Mouse (Mus musculus): Measurements from ENCODE around the gene Wwox.

Gene Wwox

DNA sequence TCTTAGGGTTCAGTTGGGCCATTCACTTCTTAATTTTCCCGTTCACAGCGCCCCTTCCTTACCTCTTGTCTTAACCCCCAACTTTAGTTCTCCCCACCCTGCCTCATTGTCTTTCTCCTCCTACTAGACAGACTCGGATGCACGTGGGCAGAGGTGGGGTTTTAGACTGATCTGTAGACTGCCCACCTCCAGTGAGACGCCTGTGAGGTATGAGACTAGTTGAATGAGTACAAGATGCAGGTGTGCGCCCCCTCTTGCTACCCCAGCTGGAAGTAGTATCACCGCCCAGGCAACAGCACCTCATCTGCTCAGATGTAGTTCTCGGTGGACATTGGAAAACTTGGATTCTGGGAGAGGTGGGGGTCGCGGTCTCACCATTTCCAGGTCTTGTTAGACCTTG is 437.8 kb downstream of the Wwox start:
- DNase-seq = no peak

DNA sequence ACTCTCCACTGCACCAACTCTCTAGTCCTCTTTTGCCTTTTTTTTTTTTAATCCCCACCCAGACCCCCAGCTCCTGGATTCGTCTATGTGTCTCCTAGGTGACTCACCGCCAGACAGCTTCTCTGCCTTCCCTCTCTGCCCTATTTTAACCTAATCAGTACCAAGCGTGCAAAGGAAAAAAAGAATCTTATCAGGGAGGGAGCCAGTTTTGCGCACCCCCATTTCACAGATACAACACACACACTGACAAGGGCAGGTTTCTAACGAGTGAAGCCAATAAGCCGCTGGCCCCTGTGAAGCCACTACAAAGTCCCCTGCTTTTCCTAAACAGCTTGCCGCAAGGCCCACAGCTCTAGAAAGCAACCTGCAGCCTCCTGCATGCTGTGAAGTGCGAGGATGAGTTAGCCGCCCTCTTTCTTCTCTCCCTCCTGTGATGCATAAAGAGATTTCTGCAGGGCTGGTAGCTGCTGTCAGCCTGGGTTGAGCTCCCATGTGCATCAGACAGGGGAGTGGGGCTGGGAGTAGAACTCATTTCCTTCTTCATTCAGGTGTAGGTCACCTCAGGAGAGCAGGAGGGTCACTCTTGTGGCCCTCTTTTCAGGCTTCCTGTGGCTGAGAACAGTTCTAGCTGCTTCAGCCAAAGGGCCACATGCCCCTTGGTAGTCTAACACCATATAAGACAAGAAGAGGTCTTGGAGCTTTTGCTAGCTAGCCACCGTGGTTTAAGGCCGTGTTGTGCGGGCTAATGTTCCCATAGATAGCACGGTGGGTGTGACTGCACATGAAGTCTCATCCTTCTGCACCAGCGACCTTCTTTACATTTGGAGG is 439.2 kb downstream of the Wwox start:
- DNase-seq = no peak

DNA sequence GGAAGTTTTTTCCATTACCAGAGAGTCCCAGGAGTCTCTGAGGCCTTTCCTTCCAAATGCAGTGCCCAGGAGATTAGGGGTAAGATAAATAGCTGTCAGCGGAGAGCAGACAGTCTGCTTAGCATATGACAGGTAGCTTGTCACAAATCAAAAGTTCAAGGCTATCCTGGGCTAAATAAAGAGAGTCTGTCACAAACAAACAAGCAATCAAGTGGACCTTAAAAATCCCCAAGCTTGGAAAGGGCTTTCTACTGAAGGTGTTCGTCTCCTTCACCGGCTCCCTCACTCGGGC is 439.8 kb downstream of the Wwox start:
- no peak for DNase-seq

DNA sequence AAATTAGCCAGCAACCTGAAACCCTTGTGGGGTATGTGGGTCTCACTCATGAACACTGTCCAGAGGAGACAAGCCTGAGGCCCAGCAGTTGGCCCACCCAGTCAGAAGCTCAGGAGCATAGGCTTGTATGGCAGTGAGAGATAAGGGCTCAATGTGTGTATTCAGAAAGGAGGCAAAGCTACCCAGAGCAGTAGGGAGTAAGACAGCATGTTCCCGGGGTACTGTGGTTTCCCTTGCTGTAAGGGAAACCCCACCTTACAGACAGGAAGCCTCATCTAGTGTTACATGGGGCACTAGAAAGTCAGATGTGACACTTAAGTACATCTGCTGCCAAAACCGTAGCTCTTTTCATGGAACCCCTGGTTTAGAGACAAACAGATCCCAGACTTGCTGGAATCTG is 440.2 kb downstream of the Wwox start:
- no peak for DNase-seq

DNA sequence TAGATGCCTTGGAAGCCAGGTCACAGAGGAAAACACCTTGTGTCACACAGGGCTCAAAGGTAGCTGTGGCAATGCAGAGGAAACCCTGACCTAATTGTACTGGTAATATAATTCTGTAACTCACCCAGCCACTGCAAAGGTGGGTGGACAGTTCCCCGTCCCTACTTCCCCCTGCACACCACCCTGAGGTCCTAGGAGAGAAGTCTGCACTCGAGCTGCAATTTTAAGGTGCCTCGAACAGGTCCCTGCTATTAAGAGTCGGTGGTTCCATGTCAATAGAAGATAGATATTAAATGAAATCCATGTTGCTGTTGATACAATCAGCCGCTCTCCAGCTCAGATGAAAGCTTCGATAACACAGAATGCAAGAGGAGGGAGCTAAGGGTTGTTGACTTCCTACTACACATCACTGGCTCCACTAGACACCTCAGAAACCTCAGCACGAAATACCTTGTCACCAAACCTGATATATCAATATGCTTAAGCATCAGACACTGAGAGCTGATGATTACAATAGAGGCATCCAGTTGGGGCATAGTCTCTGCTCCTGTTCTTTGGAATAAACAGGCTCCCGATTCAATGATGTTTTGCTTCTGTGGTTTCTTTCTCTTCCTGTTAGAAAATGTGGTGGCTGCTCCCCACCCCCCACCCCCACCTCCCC is 441.1 kb downstream of the Wwox start:
- DNase-seq = no peak

DNA sequence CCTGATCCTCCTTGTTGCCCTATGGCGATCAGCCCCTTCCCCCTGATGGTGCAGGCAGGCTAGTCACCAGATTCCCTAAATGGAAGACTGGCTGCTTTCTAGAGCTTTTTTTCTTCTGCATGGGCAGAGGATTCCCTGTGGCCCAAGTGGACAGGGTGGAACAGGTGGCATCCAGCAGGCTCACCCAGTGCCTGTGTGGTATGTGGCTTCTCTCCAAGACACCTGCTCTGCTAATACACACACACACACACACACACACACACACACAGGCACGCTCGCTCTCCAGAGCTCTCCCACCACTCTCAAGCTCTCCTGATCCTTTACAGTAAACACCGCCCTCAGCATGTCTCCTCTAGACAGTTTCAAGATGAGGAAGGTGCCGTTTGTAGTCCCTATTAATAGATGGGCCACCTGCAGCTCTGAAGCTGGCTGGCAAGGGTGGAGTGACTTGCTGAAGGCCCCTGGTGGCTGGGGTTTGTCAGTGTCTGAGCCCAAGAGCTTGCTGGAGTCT is 442.5 kb downstream of the Wwox start:
- DNase-seq = peak; percentile 15

DNA sequence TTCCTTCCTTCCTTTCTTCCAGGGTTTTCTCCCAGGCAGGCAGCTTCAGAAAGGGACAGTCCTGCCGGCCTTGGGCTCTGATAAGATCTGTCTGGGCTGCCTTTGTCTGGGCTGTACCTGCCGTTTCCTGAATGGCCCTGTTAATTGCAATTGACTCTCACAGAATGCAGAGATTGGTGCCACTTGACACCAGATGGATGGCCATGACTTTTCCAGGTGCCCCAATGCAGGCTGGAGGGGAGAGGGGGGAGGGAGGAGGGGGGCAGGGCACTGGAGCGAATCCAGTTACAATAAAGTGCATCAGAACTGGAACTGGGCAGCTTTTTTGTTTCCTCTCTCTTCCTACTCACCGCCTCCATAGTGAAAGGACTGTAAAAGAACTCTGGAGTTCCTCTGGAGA is 443.0 kb downstream of the Wwox start:
- DNase-seq = peak; percentile 38

DNA sequence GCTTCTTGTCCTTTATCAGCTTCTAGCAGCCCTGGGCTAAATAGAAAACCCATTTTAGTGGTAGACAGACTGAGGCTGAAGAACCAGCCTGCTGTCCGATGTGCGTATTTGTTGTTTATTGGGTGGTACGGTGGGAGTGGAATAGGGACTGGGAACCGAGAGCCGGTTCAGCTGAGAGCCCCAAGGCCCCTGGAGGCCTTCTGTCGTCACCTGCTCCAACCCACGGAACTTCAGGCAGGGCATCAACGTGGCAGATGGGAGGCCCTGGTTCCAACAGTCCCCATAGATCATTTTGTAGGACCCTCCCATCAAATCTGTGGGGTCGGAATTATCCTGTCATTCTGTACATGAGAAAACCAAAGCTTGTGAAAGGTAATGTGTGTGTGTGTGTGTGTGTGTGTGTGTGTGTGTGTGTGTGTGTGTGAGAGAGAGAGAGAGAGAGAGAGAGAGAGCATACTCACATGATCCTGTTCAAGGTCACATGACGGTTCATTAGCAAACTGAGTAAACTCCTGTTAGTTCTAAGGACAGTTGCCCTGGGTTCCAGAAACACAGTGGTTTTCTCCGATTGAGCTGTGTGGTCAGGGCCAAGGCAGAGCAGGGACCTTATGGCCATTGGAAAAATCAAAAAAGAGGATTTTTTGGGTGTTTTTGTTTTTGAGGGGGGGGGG is 443.6 kb downstream of the Wwox start:
- no peak for DNase-seq

DNA sequence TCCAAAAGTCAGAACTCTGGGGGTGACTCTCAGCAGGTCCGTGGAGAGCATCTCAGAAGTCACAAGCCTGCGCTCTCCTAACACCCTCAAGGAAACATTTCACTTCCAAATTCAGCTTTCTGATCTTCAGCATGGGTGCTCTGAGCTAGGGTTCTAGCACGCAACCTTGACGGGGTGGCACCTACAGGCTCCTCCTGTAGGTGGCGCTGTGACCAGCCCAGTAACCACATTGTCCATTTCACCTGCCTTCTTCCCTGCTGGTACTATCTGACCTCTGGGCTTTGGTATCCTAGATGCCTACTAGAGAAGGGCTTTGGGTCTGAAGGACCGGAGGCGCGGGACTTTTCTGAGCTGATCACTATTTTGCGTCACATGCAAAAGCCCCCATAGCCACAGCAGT is 444.5 kb downstream of the Wwox start:
- DNase-seq = no peak

DNA sequence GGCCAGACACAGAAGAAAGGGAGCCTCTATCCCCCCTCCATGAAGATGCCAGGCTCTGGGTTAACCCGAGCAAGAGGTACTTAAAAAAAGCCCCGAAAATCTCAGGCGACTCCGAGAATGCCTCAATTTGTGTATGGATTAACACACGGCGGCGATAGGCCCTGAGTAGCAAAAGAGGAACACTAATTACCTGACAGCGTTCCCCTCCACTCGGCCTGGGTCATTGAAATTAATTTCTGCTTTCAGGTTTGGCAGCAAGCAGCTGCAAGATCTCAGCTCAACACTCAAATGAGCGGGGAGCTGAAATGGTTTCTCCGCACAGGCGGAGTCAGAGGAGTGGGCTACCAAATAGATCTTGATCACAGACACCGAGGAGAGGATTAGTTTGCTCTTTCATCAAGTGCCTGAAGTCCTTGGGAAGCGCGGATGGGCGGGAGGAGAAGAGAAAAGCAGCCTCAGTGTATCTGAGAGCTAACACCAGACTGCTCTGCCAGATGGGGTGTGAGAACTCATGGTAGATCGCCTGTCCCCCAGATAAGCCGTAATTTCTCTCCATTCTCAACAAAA is 445.7 kb downstream of the Wwox start:
- no peak for DNase-seq

DNA sequence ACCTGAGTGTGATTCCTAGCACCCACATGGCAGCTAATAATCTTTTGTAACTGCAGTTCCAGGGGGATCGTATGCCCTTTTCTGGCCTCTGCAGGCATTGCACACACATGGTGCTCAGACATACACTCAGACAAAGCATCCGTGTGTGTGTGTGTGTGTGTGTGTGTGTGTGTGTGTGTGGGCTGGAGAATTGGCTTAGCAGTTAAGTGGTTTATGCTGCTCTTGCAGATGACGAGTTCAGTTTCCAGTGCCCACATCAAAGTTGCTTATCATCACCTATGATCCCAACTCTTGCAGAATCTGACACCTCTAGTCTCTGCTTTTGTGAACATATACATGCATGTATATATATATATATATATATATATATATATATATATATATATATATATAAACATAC is 448.9 kb downstream of the Wwox start:
- no peak for DNase-seq

DNA sequence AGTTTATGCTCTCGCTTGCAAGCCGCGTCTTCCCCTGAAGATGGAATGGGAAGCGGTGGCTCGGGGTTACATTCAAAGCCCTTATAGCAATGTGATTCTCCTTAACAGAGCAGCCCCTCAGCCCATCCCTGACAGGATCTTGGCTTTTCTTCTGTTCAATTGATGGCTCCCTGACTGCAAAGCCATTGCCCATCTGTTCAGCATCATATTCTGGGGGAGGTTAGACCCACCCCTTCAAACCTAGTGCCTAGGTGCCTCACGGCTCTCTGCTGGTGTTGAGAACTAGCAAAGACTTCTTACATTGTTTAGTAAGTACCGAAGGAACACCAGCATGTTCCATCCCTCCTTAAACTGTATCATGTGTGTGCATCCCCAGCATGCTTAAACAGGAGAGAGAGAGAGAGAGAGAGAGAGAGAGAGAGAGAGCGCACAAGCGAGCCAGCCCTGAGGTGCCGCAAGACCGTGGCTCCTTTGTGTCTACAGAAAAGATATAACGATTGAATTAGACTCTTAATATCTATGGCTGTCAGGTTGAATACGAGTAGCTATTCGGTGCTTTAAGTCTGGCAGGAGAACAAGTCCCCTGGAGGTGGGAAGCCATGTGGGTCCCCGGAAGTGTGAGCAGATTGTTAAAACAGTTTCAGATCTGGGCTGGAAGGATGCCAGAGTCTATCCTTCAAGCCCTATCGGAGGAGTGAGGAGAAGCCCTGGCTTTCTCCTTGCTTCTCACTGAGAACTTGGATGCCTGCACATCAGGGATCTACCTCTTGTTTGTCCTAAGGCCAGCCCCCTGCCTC is 450.3 kb downstream of the Wwox start:
- no peak for DNase-seq

DNA sequence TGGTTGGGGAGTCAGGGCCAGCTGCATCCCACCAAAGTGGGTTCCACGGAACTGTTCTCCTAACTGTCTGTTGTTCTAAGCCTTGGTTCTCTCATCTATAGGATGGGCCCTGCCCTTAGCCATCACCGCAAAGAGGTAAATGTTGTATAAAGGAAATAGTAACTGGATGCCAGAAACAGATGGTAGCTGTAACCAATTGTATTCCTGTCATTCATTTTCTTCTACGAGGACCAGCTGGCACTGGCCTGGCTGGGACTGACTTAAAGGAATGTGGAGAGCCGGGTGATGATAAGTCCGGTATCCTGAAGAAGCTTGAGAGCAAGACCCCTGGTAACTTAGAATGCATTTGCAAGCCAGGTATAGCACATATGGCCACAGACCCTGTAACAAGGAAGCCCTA is 451.0 kb downstream of the Wwox start:
- DNase-seq = no peak

DNA sequence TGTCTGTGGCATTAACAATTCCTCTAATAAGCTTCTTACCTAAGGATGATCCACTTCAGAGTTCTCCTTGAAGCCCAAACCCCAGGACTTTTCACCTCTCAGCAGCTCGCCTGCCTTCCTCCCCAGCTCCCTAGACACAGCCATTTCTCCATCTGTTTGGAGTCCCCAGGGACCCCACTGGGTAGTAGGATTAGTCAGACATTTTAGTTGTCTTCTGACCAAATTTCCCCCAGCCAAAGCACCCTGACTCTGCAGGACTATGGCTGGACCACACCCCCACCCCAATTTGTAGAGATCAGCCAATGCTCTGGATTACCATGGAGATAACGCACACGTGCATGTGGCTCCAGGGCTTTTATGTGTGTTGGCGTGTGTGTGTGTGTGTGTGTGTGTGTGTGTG is 451.8 kb downstream of the Wwox start:
- no peak for DNase-seq

DNA sequence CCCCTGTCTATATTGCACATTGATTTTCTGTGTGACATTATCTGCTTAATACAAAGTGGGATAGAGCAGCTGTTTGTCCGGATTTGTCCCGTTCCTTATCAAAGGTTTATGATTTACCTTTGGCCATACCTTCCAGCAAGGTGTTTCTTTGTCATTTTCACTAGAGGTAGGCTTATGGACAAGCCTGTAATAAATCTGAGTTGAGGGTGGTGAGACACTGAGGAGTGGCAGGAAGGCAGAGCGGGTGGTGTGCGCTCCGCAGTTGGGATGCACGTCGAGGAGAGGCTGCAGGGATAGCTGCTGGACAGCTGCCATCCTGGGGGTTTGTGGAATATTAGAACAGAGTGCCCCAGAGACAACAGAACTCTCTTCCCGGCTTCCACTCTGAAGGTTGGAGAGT is 458.0 kb downstream of the Wwox start:
- DNase-seq = no peak

DNA sequence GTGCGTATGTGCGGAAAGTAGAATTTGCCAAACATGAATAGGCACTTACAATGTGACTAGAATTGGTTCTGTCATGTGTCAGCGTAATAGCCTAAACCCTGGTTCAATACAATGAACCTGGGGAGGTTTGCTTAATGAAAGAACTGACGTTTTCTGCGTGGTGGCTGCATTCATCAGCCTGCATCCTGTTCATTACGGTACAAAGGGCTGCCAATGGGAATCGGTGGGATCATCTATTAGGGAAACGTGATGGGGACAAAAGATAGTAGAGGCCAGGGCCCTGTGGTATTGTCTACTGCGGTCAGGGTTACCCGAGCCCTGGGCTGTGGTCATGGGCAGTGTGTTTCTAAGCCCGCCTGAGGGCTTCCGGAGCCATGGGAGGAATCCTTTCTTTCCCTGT is 459.7 kb downstream of the Wwox start:
- DNase-seq = no peak

DNA sequence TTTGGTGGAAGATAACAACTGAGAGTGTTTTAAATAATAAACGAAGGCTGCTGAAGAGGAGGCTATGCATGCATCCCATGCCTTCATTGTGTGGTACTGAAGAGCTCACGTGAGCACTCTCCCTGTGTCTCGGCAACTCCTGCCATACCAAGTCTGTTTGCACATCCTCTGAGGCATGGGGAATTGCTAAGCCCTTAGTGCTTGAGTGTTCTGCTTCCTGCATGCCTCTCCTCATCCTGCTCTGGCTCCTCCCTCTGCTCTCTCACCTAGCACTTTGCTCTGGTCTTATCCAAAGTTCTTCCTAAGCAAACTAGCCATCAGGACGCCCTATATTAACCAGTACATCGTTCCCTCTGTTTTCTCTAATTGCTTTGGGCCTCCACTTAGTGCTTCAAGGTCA is 463.1 kb downstream of the Wwox start:
- no peak for DNase-seq

DNA sequence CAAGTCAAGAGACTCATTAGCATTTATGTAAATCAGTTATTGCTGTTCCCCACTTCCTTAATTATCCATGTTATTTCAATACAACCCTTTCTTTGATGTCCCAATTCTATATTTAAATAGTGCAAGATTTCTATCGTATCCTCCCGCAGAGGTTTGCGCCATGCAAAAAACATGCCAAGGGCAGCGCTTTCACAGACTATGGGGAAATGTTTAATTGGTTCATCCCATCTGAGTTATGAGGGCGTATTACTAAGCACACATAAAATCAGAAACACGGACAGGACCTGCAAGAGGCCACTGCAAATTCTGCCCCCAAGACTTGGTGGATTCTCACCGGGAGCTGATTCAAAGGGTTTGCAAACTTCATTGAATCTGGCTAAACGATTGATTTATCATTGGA is 468.6 kb downstream of the Wwox start:
- DNase-seq = no peak

DNA sequence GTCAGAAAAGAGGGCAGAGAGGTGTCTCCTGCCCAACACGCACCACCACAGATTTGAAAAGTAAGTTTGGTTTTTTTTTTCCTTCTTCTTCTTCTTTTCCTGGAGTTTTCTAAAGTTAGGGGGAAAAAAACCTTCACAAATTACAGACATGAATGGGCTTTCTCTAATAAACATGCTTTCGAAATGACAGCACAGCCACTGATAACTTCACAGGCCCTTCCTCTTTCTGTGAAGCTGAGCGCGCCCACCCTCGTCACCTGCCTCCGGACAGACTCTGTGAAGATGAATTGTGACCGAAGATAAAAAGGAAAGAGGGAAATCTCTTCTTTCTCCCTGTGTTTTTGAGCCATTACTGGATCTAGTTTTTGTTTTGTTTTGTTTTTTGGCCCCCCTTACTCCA is 469.1 kb downstream of the Wwox start:
- no peak for DNase-seq

DNA sequence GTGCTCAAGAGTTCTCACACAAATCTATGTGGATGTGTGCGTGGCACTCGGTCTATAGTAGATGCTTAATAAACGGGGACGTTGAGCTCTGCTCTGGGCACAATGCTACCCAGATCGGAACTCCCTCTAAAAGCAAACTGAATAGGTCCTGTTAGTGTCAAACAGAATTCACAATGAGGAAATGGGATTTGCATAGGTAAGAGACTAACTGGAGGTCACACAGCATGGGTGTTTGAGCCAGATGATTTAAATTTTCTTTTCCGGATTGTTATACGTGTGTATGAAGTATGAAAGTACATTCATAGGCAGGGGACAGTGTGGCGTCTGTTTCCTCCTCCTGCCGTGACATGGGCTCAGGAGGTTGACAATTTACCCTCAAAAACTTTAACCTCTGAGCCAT is 469.7 kb downstream of the Wwox start:
- no peak for DNase-seq

DNA sequence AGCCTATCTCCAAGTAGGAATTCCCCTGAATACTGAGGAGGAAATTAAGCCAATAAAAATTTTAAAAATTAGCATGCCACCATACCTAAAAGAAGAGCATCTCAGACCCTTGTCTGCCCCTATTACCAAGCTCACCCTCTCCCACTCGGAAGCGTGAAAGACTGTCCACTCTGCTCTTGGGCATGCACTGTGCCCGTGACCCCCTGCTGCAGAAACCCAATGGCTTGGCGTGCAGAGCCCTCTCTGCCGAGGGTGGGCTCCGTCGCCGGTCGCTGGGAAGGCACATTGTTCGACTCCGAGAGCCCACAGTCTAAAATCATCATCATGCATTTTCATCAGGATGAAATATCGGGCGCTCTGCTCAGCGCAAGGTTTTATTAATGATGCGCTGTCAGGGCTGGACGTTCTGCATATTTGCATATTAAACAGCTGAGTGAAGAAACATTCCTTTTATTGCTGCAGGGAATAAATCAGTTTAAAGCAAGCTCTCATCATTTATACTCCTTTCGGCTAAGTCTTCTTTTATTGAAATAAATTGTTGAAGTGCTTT is 471.7 kb downstream of the Wwox start:
- no peak for DNase-seq

DNA sequence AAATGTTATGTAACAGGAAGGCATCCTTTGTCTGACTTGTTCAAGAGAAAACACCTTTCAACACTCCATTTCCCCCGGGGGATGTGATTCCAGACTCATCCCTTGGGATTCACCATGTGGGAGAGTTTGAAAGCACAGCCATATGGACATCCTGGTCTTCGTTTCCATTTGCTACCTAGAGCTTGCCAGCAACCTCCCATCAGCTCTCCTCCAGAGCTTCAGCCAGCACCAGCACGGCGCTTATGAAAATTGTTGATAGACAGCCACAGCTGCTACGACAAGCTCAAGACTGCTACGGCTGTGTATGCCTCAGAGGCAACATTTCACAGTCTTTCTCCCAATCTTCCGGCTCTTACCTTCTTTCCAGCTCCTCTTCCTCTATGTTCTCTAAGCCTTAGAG is 484.2 kb downstream of the Wwox start:
- no peak for DNase-seq

DNA sequence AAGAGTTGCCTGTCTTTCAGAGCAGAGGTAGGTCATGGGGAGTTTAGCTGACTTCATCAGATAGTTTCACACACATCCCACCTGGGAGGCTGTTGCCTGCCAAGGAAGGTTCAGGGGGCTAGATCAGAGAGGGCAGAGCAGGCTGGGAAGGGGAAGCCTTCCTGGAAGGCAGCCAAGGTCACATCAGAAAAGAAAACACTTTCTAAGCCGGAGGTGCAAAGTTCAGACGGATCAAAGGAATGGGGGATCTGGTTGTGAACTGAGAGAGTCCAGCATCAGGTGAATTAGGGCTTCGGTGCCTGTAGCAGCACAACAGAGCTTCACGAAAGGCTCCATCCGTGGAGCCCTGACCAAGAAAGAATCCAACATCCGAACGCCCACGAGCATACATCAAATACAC is 488.0 kb downstream of the Wwox start:
- DNase-seq = peak; percentile 9
